Mouse (Mus musculus) lung, adult 18-20 months (tissue): ENCODE data around the gene Efna4.

ENCODE experiments used
- DNase-seq, 2 experiments: peaks; one replicate each; pipeline ENCODE4 v3.0.0; 2022; ENCODE audit warnings: mixed read lengths in 2 of 2

Efna4 gene

GRCm38 (mm10) chr3:89361675-89362074 lies 23.8 kb upstream of the Efna4 start, which contains the start of gene Dcst2:
TSS of gene Dcst2 (plus strand) at chr3:89361975.
- DNase-seq, result no peak

- DNase-seq, result no peak
Observed at GRCm38 (mm10) chr3:89360237-89360636, 22.4 kb upstream of the Efna4 start.

- DNase-seq, result no peak
Observed at GRCm38 (mm10) chr3:89359630-89360029, 21.8 kb upstream of the Efna4 start.

- no peak for DNase-seq
Observed at GRCm38 (mm10) chr3:89356029-89356428, 18.2 kb upstream of the Efna4 start.

GRCm38 (mm10) chr3:89355512-89355902 lies 17.7 kb upstream of the Efna4 start:
- no peak for DNase-seq

GRCm38 (mm10) chr3:89354816-89355511 lies 17.1 kb upstream of the Efna4 start:
- DNase-seq, result peak; percentile 84 to 88

GRCm38 (mm10) chr3:89351271-89351670 lies 13.4 kb upstream of the Efna4 start:
- DNase-seq, result no peak

GRCm38 (mm10) chr3:89349869-89350501 lies 12.2 kb upstream of the Efna4 start, which contains the start of gene Adam15:
TSS of gene Adam15 (minus strand) at chr3:89349996.
- peak; percentile 88 to 93 for DNase-seq

GRCm38 (mm10) chr3:89348911-89349868 lies 11.4 kb upstream of the Efna4 start:
- DNase-seq, result peak; percentile 83 to 86

- DNase-seq, result no peak
Observed at GRCm38 (mm10) chr3:89347916-89348315, 10.1 kb upstream of the Efna4 start.

- no peak for DNase-seq
Observed at GRCm38 (mm10) chr3:89346815-89347540, 9.2 kb upstream of the Efna4 start.

- DNase-seq, result no peak
Observed at GRCm38 (mm10) chr3:89343279-89343678, 5.5 kb upstream of the Efna4 start.

- DNase-seq, result no peak
Observed at GRCm38 (mm10) chr3:89341794-89342193, 4.0 kb upstream of the Efna4 start.

- peak; percentile 64 to 78 for DNase-seq
Observed at GRCm38 (mm10) chr3:89340465-89340864, 2.6 kb upstream of the Efna4 start.

GRCm38 (mm10) chr3:89339416-89339815 lies 1.6 kb upstream of the Efna4 start:
- DNase-seq, result peak; percentile 59 to 72

- no peak for DNase-seq
Observed at GRCm38 (mm10) chr3:89337062-89337720, 637 bp downstream of the Efna4 start.

GRCm38 (mm10) chr3:89336529-89336928 lies 1.3 kb downstream of the Efna4 start:
- DNase-seq, result no peak

GRCm38 (mm10) chr3:89333053-89333452 lies 4.8 kb downstream of the Efna4 start:
- DNase-seq, result no peak

- DNase-seq, result no peak
Observed at GRCm38 (mm10) chr3:89332476-89332875, 5.4 kb downstream of the Efna4 start.

GRCm38 (mm10) chr3:89332013-89332412 lies 5.8 kb downstream of the Efna4 start:
- no peak for DNase-seq

- DNase-seq, result no peak
Observed at GRCm38 (mm10) chr3:89331561-89331960, 6.3 kb downstream of the Efna4 start.

- peak; percentile 34 to 65 for DNase-seq
Observed at GRCm38 (mm10) chr3:89330948-89331347, 6.9 kb downstream of the Efna4 start.
